Mouse (Mus musculus): ENCODE measurements around the gene Zbtb7b. TPM values are rescaled to one million over a fixed set of nuclear protein-coding genes. Genes with fewer than 3 reads are reported as not detected.

The Zbtb7b gene
- total and polyA plus RNA-seq, 3 experiments: 23.3 to 123 (median 34.2) TPM

GRCm38 (mm10) chr3:89337721-89338578 is 56.6 kb downstream of the Zbtb7b start, which contains the start of gene Efna4:
Gene Efna4, minus strand, starts transcription at chr3:89338028.
- DNase-seq (ENCODE audit: low spot score) (no peak), ATAC-seq (ENCODE audit: extremely low read depth, insufficient number of reproducible peaks, low FRiP score, poor library complexity, severe bottlenecking) (no peak)
- TF ChIP-seq GATA1 (IDR thresholded peaks at IDR 0.05; ENCODE audit: borderline replicate concordance, low read length) (no peak), CTCF (IDR thresholded peaks at IDR 0.05; ENCODE audit: low read depth, low read length) (no peak), TAL1 (conservative IDR thresholded peaks at IDR 0.05; ENCODE audit: low read depth, low read length) (no peak), POLR2AphosphoS5 (IDR thresholded peaks at IDR 0.05; ENCODE audit: insufficient replicate concordance, low read depth, low read length) (no peak), GATA2 (IDR thresholded peaks at IDR 0.05; ENCODE audit: borderline replicate concordance, low read depth, low read length) (no peak)
- Histone ChIP-seq H3K4me3 (ENCODE audit: low read depth, low read length) (peak within 1 kb of the TSS; percentile 56; the same call in 1 of the 2 replicates), H3K9me3 (replicated peaks) (no peaks in the 10 kb centered on the region), H3K27me3 (ENCODE audit: insufficient read depth, low read length) (peaks cover 77% of the 10 kb centered on the region), H3K4me1 (ENCODE audit: insufficient read depth, low read depth, low read length) (peaks cover 15% of the 10 kb centered on the region), H3K36me3 (replicated peaks) (no peaks in the 10 kb centered on the region)

- DNase-seq (ENCODE audit: low spot score) (no peak), ATAC-seq (ENCODE audit: extremely low read depth, insufficient number of reproducible peaks, low FRiP score, poor library complexity, severe bottlenecking) (no peak)
- Histone ChIP-seq H3K4me1 (ENCODE audit: insufficient read depth, low read depth, low read length) (peaks cover 15% of the 10 kb centered on the region), H3K9me3 (replicated peaks) (no peaks in the 10 kb centered on the region), H3K4me3 (ENCODE audit: low read depth, low read length) (peak overlapping the region; percentile 56; the same call in 1 of the 2 replicates), H3K36me3 (replicated peaks) (no peaks in the 10 kb centered on the region), H3K27me3 (ENCODE audit: insufficient read depth, low read length) (peaks cover 77% of the 10 kb centered on the region)
- TF ChIP-seq GATA1 (IDR thresholded peaks at IDR 0.05; ENCODE audit: borderline replicate concordance, low read length) (no peak), GATA2 (IDR thresholded peaks at IDR 0.05; ENCODE audit: borderline replicate concordance, low read depth, low read length) (no peak), TAL1 (conservative IDR thresholded peaks at IDR 0.05; ENCODE audit: low read depth, low read length) (no peak), POLR2AphosphoS5 (IDR thresholded peaks at IDR 0.05; ENCODE audit: insufficient replicate concordance, low read depth, low read length) (no peak), CTCF (IDR thresholded peaks at IDR 0.05; ENCODE audit: low read depth, low read length) (no peak)
Measured at GRCm38 (mm10) chr3:89337062-89337720, 57.4 kb downstream of the Zbtb7b start.

DNA sequence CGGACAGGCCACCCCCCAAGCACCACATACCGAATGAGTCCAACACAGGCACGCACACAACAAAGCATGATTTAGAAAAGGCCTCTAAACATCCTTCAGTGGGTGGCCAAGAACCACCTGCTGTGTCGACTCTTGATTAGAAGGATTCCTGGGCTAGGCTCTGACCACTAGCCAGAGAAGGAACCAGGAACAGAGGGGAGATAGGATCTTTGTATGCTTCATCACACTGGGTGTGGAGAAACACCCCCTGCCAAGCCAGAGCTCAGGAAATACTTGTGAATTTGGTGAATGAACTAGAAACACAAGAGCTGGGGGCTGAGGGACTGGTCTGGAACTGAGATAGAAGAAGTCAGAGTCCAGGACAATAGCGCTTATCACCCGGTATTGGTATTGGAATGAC is 58.0 kb downstream of the Zbtb7b start:
- TF ChIP-seq GATA1 (IDR thresholded peaks at IDR 0.05; ENCODE audit: borderline replicate concordance, low read length): no peak
- TF ChIP-seq GATA2 (IDR thresholded peaks at IDR 0.05; ENCODE audit: borderline replicate concordance, low read depth, low read length): no peak
- no peak for TF ChIP-seq TAL1 (conservative IDR thresholded peaks at IDR 0.05; ENCODE audit: low read depth, low read length)
- TF ChIP-seq POLR2AphosphoS5 (IDR thresholded peaks at IDR 0.05; ENCODE audit: insufficient replicate concordance, low read depth, low read length): no peak
- no peak for TF ChIP-seq CTCF (IDR thresholded peaks at IDR 0.05; ENCODE audit: low read depth, low read length)

DNA sequence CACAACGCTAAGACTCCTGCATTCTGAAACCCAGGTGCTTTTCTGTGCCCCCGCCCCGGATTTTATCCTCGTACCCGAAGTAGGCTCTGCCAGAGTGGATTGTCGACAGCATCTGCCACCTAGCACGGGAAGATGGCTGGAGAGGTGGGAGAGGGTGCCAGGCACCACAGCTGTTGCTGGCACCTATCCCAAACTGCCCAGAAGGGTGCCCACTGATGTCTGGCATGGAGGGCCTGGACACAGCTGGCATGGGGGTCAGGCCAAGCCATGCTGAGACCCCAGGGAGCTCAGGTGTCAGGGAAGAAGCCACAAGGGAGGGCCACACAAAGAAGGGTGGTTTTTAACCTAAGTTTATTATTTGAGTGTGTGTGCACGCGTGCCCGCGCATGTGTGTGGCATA is 61.5 kb downstream of the Zbtb7b start:
- DNase-seq (ENCODE audit: low spot score) (no peak), ATAC-seq (ENCODE audit: extremely low read depth, insufficient number of reproducible peaks, low FRiP score, poor library complexity, severe bottlenecking) (no peak)
- TF ChIP-seq GATA2 (IDR thresholded peaks at IDR 0.05; ENCODE audit: borderline replicate concordance, low read depth, low read length) (no peak), CTCF (IDR thresholded peaks at IDR 0.05; ENCODE audit: low read depth, low read length) (no peak), TAL1 (conservative IDR thresholded peaks at IDR 0.05; ENCODE audit: low read depth, low read length) (no peak), POLR2AphosphoS5 (IDR thresholded peaks at IDR 0.05; ENCODE audit: insufficient replicate concordance, low read depth, low read length) (no peak), GATA1 (IDR thresholded peaks at IDR 0.05; ENCODE audit: borderline replicate concordance, low read length) (no peak)
- Histone ChIP-seq H3K4me3 (ENCODE audit: low read depth, low read length) (no peak overlapping the region), H3K27me3 (ENCODE audit: insufficient read depth, low read length) (peaks cover 56% of the 10 kb centered on the region), H3K36me3 (replicated peaks) (no peaks in the 10 kb centered on the region), H3K9me3 (replicated peaks) (no peaks in the 10 kb centered on the region), H3K4me1 (ENCODE audit: insufficient read depth, low read depth, low read length) (peaks cover 15% of the 10 kb centered on the region)

More for the DNA sequence above, 58.0 kb downstream of the Zbtb7b start:
- ATAC-seq (ENCODE audit: extremely low read depth, insufficient number of reproducible peaks, low FRiP score, poor library complexity, severe bottlenecking) (no peak), DNase-seq (ENCODE audit: low spot score) (no peak)
- peaks cover 16% of the 10 kb centered on the region for H3K4me1 ChIP-seq (ENCODE audit: insufficient read depth, low read depth, low read length)
- H3K36me3 ChIP-seq (replicated peaks): no peaks in the 10 kb centered on the region
- H3K4me3 ChIP-seq (ENCODE audit: low read depth, low read length): no peak overlapping the region
- H3K9me3 ChIP-seq (replicated peaks): no peaks in the 10 kb centered on the region
- peaks cover 75% of the 10 kb centered on the region for H3K27me3 ChIP-seq (ENCODE audit: insufficient read depth, low read length)

GRCm38 (mm10) chr3:89332476-89332875 is 62.1 kb downstream of the Zbtb7b start:
- ATAC-seq (ENCODE audit: extremely low read depth, insufficient number of reproducible peaks, low FRiP score, poor library complexity, severe bottlenecking) (no peak), DNase-seq (ENCODE audit: low spot score) (no peak)
- Histone ChIP-seq H3K4me3 (ENCODE audit: low read depth, low read length) (no peak overlapping the region), H3K36me3 (replicated peaks) (no peaks in the 10 kb centered on the region), H3K27me3 (ENCODE audit: insufficient read depth, low read length) (peaks cover 50% of the 10 kb centered on the region), H3K4me1 (ENCODE audit: insufficient read depth, low read depth, low read length) (peaks cover 9% of the 10 kb centered on the region), H3K9me3 (replicated peaks) (no peaks in the 10 kb centered on the region)
- TF ChIP-seq POLR2AphosphoS5 (IDR thresholded peaks at IDR 0.05; ENCODE audit: insufficient replicate concordance, low read depth, low read length): no peak
- no peak for TF ChIP-seq TAL1 (conservative IDR thresholded peaks at IDR 0.05; ENCODE audit: low read depth, low read length)
- TF ChIP-seq GATA1 (IDR thresholded peaks at IDR 0.05; ENCODE audit: borderline replicate concordance, low read length): no peak
- TF ChIP-seq GATA2 (IDR thresholded peaks at IDR 0.05; ENCODE audit: borderline replicate concordance, low read depth, low read length): no peak
- TF ChIP-seq CTCF (IDR thresholded peaks at IDR 0.05; ENCODE audit: low read depth, low read length): no peak

DNA sequence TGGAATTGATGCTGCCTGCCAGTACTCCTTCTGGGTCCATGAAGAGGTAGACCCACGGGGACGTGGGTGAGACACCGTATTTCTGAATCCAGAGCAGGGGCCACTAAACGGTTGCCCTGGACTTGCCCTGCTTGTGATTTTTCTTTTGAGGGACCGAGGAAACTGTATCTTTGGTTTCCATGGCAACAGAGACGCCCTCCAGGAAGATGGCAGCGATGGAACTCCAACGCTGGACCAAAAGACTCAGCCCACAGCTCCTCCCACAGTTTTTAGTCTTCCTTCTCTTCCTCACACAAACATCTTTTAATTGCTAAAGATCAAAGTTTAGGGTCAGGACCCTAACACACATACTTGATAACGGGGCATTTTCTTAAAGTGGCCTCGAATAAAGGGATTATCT is 62.6 kb downstream of the Zbtb7b start:
- no peak for ATAC-seq (ENCODE audit: extremely low read depth, insufficient number of reproducible peaks, low FRiP score, poor library complexity, severe bottlenecking)
- Histone ChIP-seq H3K9me3 (replicated peaks) (no peaks in the 10 kb centered on the region), H3K4me1 (ENCODE audit: insufficient read depth, low read depth, low read length) (peaks cover 8% of the 10 kb centered on the region; the same call in 1 of the 2 replicates), H3K36me3 (replicated peaks) (no peaks in the 10 kb centered on the region), H3K4me3 (ENCODE audit: low read depth, low read length) (no peak overlapping the region), H3K27me3 (ENCODE audit: insufficient read depth, low read length) (peaks cover 47% of the 10 kb centered on the region)
- no peak for TF ChIP-seq CTCF (IDR thresholded peaks at IDR 0.05; ENCODE audit: low read depth, low read length)
- no peak for TF ChIP-seq TAL1 (conservative IDR thresholded peaks at IDR 0.05; ENCODE audit: low read depth, low read length)
- no peak for TF ChIP-seq GATA1 (IDR thresholded peaks at IDR 0.05; ENCODE audit: borderline replicate concordance, low read length)
- no peak for TF ChIP-seq POLR2AphosphoS5 (IDR thresholded peaks at IDR 0.05; ENCODE audit: insufficient replicate concordance, low read depth, low read length)
- TF ChIP-seq GATA2 (IDR thresholded peaks at IDR 0.05; ENCODE audit: borderline replicate concordance, low read depth, low read length): no peak
- no peak for DNase-seq (ENCODE audit: low spot score)
